Mouse (Mus musculus) brain, embryonic 14.5 days (tissue): Measurements from ENCODE around the gene Ccdc88a.

Experiments used
- CTCF ChIP-seq: fragments of 200-500 bp; IDR thresholded peaks from 2 replicates; pipeline ENCODE4 v1.5.1; 2012; ENCODE audit warnings: inconsistent platforms, mild to moderate bottlenecking, moderate library complexity, borderline replicate concordance; ENCODE audit not compliant: insufficient read depth, insufficient read length; ENCODE audit errors: extremely low read depth
- POLR2A ChIP-seq: fragments of 200-500 bp; IDR thresholded peaks from 2 replicates; pipeline ENCODE4 v1.6.1; 2012; ENCODE audit warnings: mild to moderate bottlenecking, inconsistent platforms, borderline replicate concordance; ENCODE audit not compliant: poor library complexity, insufficient read depth, insufficient read length, severe bottlenecking; ENCODE audit errors: extremely low read depth

- TF ChIP-seq CTCF (no peak), POLR2A (peak; percentile 65; the same call in 1 of the 2 replicates)
Observed at GRCm38 (mm10) chr11:29525988-29526794, 152.7 kb downstream of the Ccdc88a start, which contains the start of gene Mtif2.
